Mouse (Mus musculus) C2C12 (cell line): ENCODE data around the gene Utp14b.

Experiments
- CEBPB ChIP-seq: IDR thresholded peaks from one replicate; pipeline ENCODE4 v1.6.1; 2011; ENCODE audit warnings: low read depth, mild to moderate bottlenecking, control low read depth, moderate library complexity
- CTCF ChIP-seq: IDR thresholded peaks from one replicate; pipeline ENCODE4 v1.5.1; 2011; ENCODE audit not compliant: control insufficient read depth, insufficient read depth, insufficient read length
- MYOG ChIP-seq: IDR thresholded peaks from one replicate; pipeline ENCODE4 v1.6.1; 2011; ENCODE audit not compliant: control insufficient read depth, insufficient read length; ENCODE audit errors: extremely low read depth

GRCm38 (mm10) chr1:78609134-78609907, 48.5 kb upstream of the Utp14b start:
- TF ChIP-seq CEBPB = no peak
- TF ChIP-seq CTCF = no peak
- TF ChIP-seq MYOG = no peak
